Mouse (Mus musculus): ENCODE data around the gene Psapl1.

- TF ChIP-seq CTCF (IDR thresholded peaks at IDR 0.05; ENCODE audit: control insufficient read depth, insufficient read depth, insufficient replicate concordance, low read depth, low read length) (no peak), POLR2A (IDR thresholded peaks at IDR 0.05; ENCODE audit: control insufficient read depth, low read depth, low read length) (no peak)
Observed at GRCm38 (mm10) chr5:36203916-36204315, at the start of gene Psapl1.

Measured in testis, adult 2 months (tissue).